Mouse (Mus musculus): Measurements from ENCODE around the gene Lamc1. TPM values are rescaled to one million over a fixed set of nuclear protein-coding genes. Genes with fewer than 3 reads are reported as not detected.
A peak's percentile ranks its signal among the peaks of the same experiment; 100 is the strongest.
"Not testable (repeated sequence)": the region's sequence is repeated elsewhere in the genome, so short reads cannot be mapped to it uniquely, and the experiment has no call there.

Gene Lamc1
- total RNA-seq, 2 experiments from 2014 or later = 163 to 189 TPM

DNA sequence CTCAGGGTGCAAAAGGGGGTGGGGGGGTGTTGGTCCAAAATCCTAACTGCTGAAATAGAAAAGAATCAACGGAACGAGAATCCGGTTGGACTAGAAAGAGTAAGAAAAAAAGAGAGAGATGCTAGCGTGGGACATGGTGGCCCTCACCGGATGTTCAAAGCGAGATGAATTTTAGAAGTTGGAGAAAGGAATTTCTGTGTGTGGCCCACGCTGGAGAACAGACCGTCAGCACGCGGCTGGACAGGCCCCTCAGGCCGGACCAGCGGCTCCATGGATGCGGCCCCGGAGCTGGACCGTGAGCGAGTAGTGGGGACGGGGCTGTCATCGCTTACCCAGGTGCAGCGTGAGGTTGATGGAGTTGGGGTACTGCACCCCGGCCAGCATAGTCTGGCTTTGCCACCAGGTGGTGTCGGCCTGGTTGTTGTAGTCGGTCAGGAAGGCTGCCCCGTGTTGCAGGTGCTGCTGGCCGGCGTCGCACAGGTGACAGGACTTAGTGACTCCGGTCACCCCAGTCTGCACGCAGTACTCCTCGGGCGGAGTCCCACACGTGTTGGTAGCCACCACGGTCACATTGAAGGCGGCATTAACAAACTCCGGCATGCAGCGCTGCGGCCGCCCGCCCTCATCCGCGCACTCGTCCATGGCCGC lies 666 bp downstream of the Lamc1 start:
- DNase-seq = peak; percentile 66

DNA sequence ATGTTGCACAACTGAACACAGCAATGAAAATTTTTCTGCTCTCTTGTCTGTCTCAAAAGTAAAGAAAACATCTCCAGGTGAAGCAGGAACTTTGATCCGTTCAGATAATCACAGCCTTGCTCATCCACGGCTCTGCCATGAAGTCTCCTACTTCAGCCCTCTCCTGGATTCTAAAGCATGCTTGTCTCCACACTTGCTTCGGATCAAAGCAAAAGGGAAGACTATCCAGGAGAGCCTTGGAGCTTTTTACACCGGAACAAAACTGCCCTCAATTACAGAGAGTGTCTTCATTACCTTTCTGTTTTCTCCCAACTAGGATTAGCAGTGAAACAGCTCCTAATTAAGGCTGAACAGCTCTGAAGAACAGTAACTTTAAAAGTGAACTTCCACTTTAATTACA lies 1.4 kb downstream of the Lamc1 start:
- no peak for DNase-seq

DNA sequence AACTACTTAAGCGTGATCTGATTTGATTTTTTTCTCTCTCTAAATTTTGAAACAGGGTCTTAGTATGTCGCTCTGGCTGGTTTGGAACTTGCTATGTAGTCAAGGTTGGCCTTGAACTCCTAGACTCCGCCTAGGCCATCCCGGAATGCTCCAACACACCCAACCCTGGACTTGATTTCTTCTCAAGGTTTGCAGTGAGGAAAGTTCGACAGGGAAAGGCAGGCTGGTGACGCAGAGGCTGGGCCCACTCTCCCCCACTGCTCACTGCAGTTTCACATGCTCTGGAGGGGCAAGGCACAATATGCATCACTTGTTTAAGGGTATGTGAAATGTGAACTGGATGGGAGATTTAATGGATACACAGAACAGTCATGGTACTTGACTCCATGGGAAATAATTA lies 3.3 kb downstream of the Lamc1 start:
- no peak for DNase-seq

DNA sequence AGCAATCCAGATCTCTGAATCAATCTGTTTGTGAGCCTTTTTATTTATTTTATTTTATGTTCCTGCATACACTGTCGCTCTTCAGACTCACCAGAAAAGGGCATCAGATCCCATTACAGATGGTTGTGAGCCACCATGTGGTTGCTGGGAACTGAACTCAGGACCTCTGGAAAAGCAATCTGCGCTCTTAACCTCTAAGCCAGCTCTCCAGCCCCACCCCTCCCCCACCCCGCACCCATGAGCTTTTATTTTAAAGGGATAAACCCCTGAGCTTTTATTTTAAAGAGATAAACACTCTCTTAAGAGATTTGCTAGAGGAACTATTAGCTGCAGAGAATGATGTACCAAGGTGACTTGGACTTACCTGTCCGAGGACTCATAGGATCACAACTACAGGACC lies 5.5 kb downstream of the Lamc1 start:
- DNase-seq = no peak

DNA sequence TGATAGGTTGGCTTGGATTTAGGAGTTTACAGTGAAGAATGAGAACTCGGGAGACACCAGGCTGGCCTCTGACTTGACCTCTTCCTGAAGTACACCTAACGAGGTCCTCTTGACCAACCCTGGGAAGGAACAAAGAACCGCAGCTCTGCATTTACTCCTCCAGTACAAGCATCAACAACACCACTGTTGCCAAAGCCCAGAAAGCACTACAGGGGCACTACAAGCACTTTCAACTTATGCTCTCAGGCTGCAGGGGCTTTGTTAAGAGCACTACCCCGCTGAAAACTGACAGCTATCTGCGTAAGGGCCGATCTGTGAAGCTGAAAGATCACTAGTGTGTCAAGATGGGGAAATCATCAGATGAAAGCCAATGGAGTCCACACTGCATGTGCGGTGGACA lies 6.4 kb downstream of the Lamc1 start:
- no peak for DNase-seq

DNA sequence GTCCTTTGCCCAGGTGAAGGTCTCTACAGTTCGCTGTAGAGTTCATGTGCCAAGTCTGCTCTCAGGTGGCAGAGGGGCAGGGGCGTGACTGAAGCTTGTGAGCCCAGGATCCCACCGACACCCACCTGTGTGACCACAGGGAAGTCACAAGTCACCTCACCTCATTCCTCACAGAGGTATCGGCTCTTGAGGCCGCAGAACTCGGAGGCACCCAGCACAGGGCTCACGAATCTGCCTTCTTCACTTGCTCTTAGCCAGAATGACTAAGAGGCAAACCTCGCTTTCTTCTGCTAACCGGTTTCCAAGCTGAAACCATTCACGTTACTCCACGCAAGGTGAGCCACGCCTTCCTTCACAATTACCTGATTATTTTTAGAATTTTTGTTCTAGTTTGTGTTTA lies 11.2 kb downstream of the Lamc1 start:
- DNase-seq = no peak

- no peak for DNase-seq
These were observed 11.9 kb downstream of the Lamc1 start for GRCm38 (mm10) chr1:153320554-153321147.

GRCm38 (mm10) chr1:153320121-153320520 lies 12.5 kb downstream of the Lamc1 start:
- DNase-seq = no peak

DNA sequence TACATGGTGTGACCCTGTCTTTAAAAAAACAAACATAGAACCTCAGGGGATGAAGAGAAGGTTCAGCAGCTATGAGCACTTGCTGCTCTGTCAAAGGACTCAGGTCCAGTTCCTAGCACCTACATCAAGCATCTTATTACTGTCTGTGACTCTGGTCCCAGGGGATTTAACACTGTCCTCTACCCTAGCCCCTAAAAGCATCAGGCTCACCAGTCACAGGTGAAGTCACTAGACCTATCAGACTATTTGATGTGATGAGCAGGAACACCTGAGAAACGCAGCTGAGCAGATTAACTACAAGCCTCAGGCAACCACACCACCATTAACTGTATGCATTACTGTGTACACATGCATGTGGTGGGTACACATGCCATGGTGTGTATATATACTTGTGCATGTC lies 13.8 kb downstream of the Lamc1 start:
- DNase-seq = no peak

- DNase-seq = no peak
These were observed 14.3 kb downstream of the Lamc1 start for GRCm38 (mm10) chr1:153318287-153318686.

- DNase-seq = no peak
These were observed 14.9 kb downstream of the Lamc1 start for GRCm38 (mm10) chr1:153317486-153318260.

- no peak for DNase-seq
These were observed 15.6 kb downstream of the Lamc1 start for GRCm38 (mm10) chr1:153316956-153317355.

- DNase-seq = no peak
These were observed 16.3 kb downstream of the Lamc1 start for GRCm38 (mm10) chr1:153316286-153316685.

DNA sequence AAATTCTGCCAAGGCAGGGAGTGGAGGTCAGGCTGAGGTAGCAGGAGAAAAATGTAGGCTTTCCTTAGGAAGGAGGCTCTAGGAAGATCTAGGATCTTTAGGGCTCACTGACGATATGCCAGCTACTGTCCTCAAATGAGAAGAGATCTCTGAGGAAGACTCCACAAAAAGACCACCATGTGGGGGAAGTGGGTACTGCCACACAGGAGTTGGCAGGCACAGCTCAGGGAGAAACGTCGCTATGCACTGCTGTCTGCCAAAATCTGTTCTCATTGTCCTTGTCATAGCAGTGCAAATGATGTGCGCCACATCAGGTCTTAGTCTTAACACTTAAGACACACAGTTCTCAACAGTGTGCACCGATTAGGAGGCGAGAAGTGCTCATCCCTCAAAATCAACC lies 17.5 kb downstream of the Lamc1 start:
- DNase-seq = no peak

GRCm38 (mm10) chr1:153312992-153313391 lies 19.6 kb downstream of the Lamc1 start:
- DNase-seq = no peak

GRCm38 (mm10) chr1:153310190-153310589 lies 22.4 kb downstream of the Lamc1 start:
- no peak for DNase-seq

DNA sequence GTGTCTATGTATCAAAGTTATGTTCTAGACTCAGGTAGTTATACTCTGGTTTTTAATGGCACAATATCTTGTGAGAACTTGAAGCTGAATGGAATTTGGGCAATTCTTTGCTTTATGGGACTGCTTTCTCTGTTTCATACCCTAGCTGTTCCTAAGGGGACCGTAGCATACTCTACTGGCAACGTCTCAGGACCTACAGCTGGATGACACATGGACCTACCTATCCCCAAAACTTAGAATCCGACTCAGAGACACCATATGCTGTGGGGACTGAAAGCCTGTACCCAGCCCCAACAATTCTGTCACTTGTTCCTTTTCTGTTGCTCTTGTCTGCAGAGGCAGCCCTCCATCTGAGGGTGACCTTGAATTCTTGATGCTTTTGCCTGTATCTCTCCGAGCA lies 23.3 kb downstream of the Lamc1 start:
- DNase-seq = no peak

- no peak for DNase-seq
These were observed 23.7 kb downstream of the Lamc1 start for GRCm38 (mm10) chr1:153308915-153309296.

DNA sequence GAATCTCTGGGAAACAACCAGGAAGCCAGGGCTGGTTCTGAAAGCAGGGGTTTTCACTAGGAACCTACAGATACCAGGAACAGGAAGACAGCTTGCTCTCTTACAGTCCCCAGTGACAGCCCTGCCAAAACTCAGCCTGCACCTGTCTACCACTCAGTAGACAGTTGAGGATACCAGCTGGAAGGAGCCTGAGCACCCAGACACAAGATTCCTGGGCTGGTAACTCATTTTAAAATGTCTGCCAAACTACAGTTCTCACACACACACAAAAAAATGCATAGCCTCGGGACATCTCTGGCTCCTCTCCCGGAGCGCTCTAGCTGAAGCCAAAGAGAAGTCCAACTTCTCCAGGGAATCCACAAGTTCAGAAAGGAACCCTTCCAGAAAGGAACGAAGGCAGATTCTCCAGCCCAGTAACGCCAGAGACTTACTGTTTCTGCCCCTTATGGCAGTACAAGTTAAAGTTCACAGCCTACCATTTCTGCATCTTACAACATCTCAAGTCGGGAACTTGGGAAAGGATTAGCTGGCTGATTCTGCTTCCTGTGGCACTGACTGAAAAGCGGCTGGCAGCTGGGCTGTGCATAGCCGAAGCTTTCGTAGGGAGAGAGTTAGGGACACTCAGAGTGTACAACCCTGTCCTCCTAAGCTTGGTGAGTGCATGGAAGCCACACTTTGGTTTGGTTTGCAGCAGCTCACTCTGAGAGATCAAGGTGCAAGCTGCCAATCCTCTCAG lies 24.2 kb downstream of the Lamc1 start:
- DNase-seq = peak; percentile 55

DNA sequence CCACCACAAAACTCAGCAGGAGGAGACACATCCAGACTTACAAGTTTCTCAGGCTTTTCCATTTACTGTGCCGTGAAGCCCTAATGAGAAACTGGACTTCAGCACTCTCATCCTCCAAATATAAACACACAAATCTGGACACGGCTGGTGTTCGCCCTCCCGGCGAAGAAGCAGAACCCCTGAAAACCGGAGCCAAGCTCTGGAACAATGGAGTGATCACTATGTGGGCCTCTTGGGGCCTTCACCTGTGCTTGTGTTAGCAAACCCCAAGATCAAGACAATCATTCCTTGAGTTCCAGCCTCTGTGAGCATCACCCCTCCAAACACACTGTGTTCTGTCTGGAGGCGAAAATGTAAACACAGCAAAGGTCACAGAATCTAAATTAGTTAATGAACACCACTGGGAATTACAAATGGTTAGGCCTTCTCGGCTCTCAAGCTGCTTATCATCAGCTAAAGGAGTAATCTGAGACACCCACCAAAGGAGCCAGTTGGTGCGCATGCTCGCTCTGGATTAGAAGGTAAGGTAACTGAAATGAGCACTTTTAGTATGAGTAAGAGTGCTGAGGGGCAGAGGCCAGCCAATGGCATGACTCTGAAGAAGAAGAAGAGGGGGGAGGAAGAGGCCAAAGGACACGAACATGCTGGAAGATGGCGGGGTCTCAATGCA lies 24.9 kb downstream of the Lamc1 start:
- no peak for DNase-seq

DNA sequence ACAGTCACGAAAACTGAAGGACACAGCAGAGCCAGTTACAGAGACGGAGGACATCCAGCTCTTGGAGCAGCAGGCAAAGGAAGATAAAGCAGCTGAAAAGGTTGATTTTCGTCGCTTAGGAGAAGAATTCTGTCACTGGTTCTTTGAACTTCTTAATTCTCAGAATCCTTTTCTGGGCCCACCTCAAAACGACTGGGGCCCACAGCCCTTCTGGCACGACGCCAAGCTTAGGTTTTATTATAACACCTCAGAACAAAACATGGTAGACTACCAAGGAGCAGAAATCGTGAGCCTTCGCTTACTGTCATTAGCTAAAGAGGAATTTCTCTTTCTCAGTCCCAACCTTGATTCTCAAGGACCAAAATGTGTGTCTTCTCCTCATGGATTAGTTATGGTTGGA lies 26.9 kb downstream of the Lamc1 start:
- not testable (repeated sequence) for DNase-seq

GRCm38 (mm10) chr1:153305249-153305648 lies 27.3 kb downstream of the Lamc1 start:
- DNase-seq = not testable (repeated sequence)

Measured in adrenal gland, postnatal 10 days (tissue).